Mouse (Mus musculus): ENCODE results near the gene Lrrc28. TPM values are rescaled to one million over a fixed set of nuclear protein-coding genes. Genes with fewer than 3 reads are reported as not detected.

Lrrc28 gene
- total RNA-seq, 2 experiments from 2014 or later: 32.4 to 37.4 TPM

DNA sequence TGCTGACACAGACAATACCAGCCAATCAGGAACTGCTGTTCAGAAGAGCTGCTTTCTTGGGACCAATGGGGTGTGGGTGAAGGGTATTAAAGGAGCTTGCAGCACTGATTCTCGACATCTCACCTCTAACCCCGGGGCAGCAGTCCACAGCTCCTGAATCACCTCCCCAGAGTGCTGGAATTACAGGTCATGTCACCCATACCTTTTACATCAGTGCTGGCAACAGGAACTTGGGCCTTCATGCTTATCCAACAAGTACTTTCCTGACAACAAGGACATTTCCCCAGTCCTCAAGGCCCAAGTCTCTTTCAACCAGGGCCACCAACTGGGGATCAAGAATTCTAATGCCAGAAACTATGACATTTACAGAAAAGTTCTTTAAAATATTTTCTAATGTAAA, 8.9 kb downstream of the Lrrc28 start:
- no peak overlapping the region for H3K27ac ChIP-seq
- no peak overlapping the region for H3K4me3 ChIP-seq
- DNase-seq (ENCODE audit: low spot score in 2 of 2): no peak
- TF ChIP-seq CTCF (conservative IDR thresholded peaks at IDR 0.05): no peak

DNA sequence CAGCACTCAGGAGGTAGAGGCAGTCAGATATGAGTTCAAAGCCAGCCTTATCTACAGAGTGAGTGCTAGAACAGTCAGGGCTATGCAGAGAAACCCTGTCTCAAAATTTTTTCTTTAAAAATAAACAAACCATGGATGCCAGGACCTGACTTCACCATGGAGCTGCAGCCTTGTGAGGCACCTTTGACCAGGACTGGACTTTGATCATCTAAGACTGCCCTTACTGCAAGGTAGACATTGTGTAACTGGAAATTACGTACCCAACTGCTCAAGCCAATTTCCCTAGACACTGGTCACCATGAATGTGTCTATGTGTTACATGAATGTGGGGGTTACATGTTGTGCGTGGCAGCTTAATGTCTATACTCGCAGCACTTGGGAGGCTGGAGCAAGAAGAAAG, 10.9 kb downstream of the Lrrc28 start:
- DNase-seq (ENCODE audit: low spot score in 2 of 2): no peak
- no peak for TF ChIP-seq CTCF (conservative IDR thresholded peaks at IDR 0.05)

GRCm38 (mm10) chr7:67632380-67632779, 12.7 kb downstream of the Lrrc28 start:
- DNase-seq (ENCODE audit: low spot score in 2 of 2): no peak
- H3K27ac ChIP-seq: no peak overlapping the region
- H3K4me3 ChIP-seq: no peak overlapping the region
- TF ChIP-seq CTCF (conservative IDR thresholded peaks at IDR 0.05): peak; percentile 67

More for the DNA sequence above, 10.9 kb downstream of the Lrrc28 start:
- H3K4me3 ChIP-seq: no peak overlapping the region
- no peak overlapping the region for H3K27ac ChIP-seq

DNA sequence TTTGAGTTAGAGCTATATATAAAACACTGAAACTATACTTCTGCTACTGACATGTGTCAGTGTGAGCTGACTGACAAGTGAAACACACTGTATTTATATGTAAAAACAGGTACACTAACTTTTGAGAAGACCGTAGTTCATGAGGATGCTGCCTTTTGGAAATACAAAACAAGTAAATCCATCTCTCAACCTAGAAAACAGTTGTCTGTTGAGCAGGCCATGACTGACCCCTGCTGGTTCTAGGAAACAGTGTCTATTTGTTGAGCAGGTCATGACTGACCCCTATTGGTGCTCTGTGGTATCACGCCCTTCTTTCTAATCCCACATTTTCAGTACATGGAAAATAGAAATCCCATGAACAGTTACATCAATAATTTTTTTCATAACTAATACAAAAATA, 14.3 kb downstream of the Lrrc28 start:
- Histone ChIP-seq H3K4me3 (no peak overlapping the region), H3K27ac (peak overlapping the region; percentile 47)
- peak; percentile 100 for TF ChIP-seq CTCF (conservative IDR thresholded peaks at IDR 0.05)
- DNase-seq (ENCODE audit: low spot score in 2 of 2): peak; percentile 75 to 85

GRCm38 (mm10) chr7:67629681-67630080, 15.4 kb downstream of the Lrrc28 start:
- Histone ChIP-seq H3K4me3 (no peak overlapping the region), H3K27ac (no peak overlapping the region)
- no peak for DNase-seq (ENCODE audit: low spot score in 2 of 2)
- no peak; the same call in 1 of the 2 replicates for TF ChIP-seq CTCF (conservative IDR thresholded peaks at IDR 0.05)

GRCm38 (mm10) chr7:67626671-67627070, 18.4 kb downstream of the Lrrc28 start:
- DNase-seq (ENCODE audit: low spot score in 2 of 2): no peak
- Histone ChIP-seq H3K4me3 (no peak overlapping the region), H3K27ac (no peak overlapping the region)
- no peak for TF ChIP-seq CTCF (conservative IDR thresholded peaks at IDR 0.05)

GRCm38 (mm10) chr7:67622151-67622550, 22.9 kb downstream of the Lrrc28 start:
- Histone ChIP-seq H3K27ac (no peak overlapping the region), H3K4me3 (no peak overlapping the region)
- DNase-seq (ENCODE audit: low spot score in 2 of 2): no peak
- TF ChIP-seq CTCF (conservative IDR thresholded peaks at IDR 0.05): no peak

GRCm38 (mm10) chr7:67619836-67620235, 25.2 kb downstream of the Lrrc28 start:
- TF ChIP-seq CTCF (conservative IDR thresholded peaks at IDR 0.05): peak; percentile 71
- Histone ChIP-seq H3K4me3 (no peak overlapping the region), H3K27ac (no peak overlapping the region)
- DNase-seq (ENCODE audit: low spot score in 2 of 2): no peak

DNA sequence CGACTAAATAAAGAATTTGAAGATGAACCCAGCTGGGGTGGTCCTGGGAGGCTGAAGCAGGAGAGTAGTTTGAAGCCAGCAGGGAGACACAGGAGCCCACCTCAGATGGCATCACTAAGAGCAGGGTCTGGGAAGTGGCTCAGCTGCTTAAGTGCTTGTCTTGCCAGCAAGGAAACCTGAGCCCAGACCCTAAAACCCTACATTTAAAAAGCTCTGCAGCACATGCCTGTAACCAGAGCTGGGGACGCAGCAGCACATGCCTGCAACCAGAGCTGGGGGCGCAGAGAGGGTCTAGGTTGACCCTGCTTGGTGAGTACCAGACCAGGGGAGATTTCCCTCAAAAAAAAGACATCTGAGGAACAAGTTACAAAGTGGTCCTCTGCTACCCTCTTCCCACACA, 26.8 kb downstream of the Lrrc28 start:
- H3K27ac ChIP-seq: no peak overlapping the region
- no peak overlapping the region for H3K4me3 ChIP-seq
- TF ChIP-seq CTCF (conservative IDR thresholded peaks at IDR 0.05): no peak
- no peak for DNase-seq (ENCODE audit: low spot score in 2 of 2)

- no peak for DNase-seq (ENCODE audit: low spot score in 2 of 2)
- no peak overlapping the region for H3K4me3 ChIP-seq
- no peak for TF ChIP-seq CTCF (conservative IDR thresholded peaks at IDR 0.05)
- H3K27ac ChIP-seq: no peak overlapping the region
These were observed 27.4 kb downstream of the Lrrc28 start for GRCm38 (mm10) chr7:67617646-67618045.

GRCm38 (mm10) chr7:67616890-67617289, 28.2 kb downstream of the Lrrc28 start:
- Histone ChIP-seq H3K27ac (no peak overlapping the region), H3K4me3 (no peak overlapping the region)
- no peak for DNase-seq (ENCODE audit: low spot score in 2 of 2)
- TF ChIP-seq CTCF (conservative IDR thresholded peaks at IDR 0.05): no peak

DNA sequence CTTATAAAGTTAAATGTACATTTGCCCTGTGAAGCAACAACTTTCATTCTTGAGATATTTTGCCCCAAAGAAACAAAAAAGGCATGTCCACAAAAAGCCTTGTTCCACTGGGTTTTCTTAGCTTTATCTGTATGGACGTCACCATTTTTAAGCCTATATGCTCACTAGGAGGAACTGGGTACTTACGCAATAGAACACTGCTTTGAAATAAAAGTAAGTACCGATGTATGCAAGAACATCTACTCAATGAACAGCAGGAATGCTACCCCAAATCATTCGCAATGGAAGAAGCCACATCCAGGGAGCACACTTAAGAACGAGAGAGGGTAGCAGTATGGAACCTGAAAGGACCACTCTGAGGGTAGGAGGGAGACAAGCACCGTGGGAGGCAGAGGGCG, 30.6 kb downstream of the Lrrc28 start:
- DNase-seq (ENCODE audit: low spot score in 2 of 2): no peak
- H3K4me3 ChIP-seq: no peak overlapping the region; the same call in 1 of the 2 replicates
- H3K27ac ChIP-seq: peak overlapping the region; percentile 41; the same call in 1 of the 2 replicates
- no peak for TF ChIP-seq CTCF (conservative IDR thresholded peaks at IDR 0.05)

GRCm38 (mm10) chr7:67613795-67614463, 31.1 kb downstream of the Lrrc28 start:
- H3K4me3 ChIP-seq: no peak overlapping the region; the same call in 1 of the 2 replicates

GRCm38 (mm10) chr7:67608348-67609024, 36.6 kb downstream of the Lrrc28 start:
- no peak overlapping the region for H3K4me3 ChIP-seq
- no peak for TF ChIP-seq CTCF (conservative IDR thresholded peaks at IDR 0.05)
- no peak for DNase-seq (ENCODE audit: low spot score in 2 of 2)
- H3K27ac ChIP-seq: no peak overlapping the region

More at GRCm38 (mm10) chr7:67613795-67614463, 31.1 kb downstream of the Lrrc28 start:
- TF ChIP-seq CTCF (conservative IDR thresholded peaks at IDR 0.05): no peak
- peak overlapping the region; percentile 41; the same call in 1 of the 2 replicates for H3K27ac ChIP-seq
- DNase-seq (ENCODE audit: low spot score in 2 of 2): no peak
